Mouse (Mus musculus): ENCODE data around the gene Prss16.

GRCm38 (mm10) chr13:22021581-22021980 lies 12.0 kb upstream of the Prss16 start:
- no peak for TF ChIP-seq CTCF (IDR thresholded peaks at IDR 0.05; ENCODE audit: borderline replicate concordance, extremely low read depth, insufficient read depth, insufficient read length)
- TF ChIP-seq POLR2A (IDR thresholded peaks at IDR 0.05; ENCODE audit: borderline replicate concordance, extremely low read depth, insufficient read depth, insufficient read length, poor library complexity, severe bottlenecking): no peak

Data from brain, embryonic 14.5 days (tissue).